Mouse (Mus musculus) C2C12 (cell line): ENCODE data around the gene Phldb1. TPM values are rescaled to one million over a fixed set of nuclear protein-coding genes. Genes with fewer than 3 reads are reported as not detected.

ENCODE experiments used
- H3K27me3 ChIP-seq: one replicate; pipeline ENCODE4 v1.6.1; 2011; ENCODE audit not compliant: control insufficient read depth, insufficient read depth, insufficient read length
- H3K36me3 ChIP-seq: one replicate; pipeline ENCODE4 v1.6.1; 2011; ENCODE audit not compliant: control insufficient read depth, insufficient read depth
- H3K4me3 ChIP-seq: one replicate; pipeline ENCODE4 v1.5.1; 2011; ENCODE audit warnings: mild to moderate bottlenecking, control low read depth; ENCODE audit not compliant: poor library complexity, insufficient read depth, severe bottlenecking
- H3K79me2 ChIP-seq: one replicate; pipeline ENCODE4 v1.6.1; 2011; ENCODE audit not compliant: control insufficient read depth, insufficient read depth
- H3K79me3 ChIP-seq: one replicate; pipeline ENCODE4 v1.6.1; 2011; ENCODE audit warnings: low read depth, control low read depth
- H3ac ChIP-seq: one replicate; pipeline ENCODE3; 2011; ENCODE audit warnings: low read depth; ENCODE audit not compliant: control insufficient read depth, insufficient read length
- CEBPB ChIP-seq: IDR thresholded peaks from one replicate; pipeline ENCODE4 v1.6.1; 2011; ENCODE audit warnings: low read depth, mild to moderate bottlenecking, control low read depth, moderate library complexity
- CTCF ChIP-seq: IDR thresholded peaks from one replicate; pipeline ENCODE4 v1.5.1; 2011; ENCODE audit not compliant: control insufficient read depth, insufficient read depth, insufficient read length
- FOSL1 ChIP-seq: IDR thresholded peaks from one replicate; pipeline ENCODE4 v1.8.0; 2011; ENCODE audit warnings: mild to moderate bottlenecking, low read length; ENCODE audit not compliant: poor library complexity, insufficient read depth, severe bottlenecking
- MAX ChIP-seq: IDR thresholded peaks from one replicate; pipeline ENCODE4 v1.6.1; 2011; ENCODE audit warnings: mild to moderate bottlenecking, control low read depth
- MYOD1 ChIP-seq: IDR thresholded peaks from one replicate; pipeline ENCODE4 v1.6.1; 2011; ENCODE audit warnings: low read depth; ENCODE audit not compliant: control insufficient read depth, insufficient read length
- MYOG ChIP-seq: IDR thresholded peaks from one replicate; pipeline ENCODE4 v1.6.1; 2011; ENCODE audit not compliant: control insufficient read depth, insufficient read length; ENCODE audit errors: extremely low read depth
- USF1 ChIP-seq: IDR thresholded peaks from one replicate; pipeline ENCODE4 v1.6.1; 2011; ENCODE audit warnings: low read depth, mild to moderate bottlenecking, control low read depth, moderate library complexity
- polyA plus RNA-seq: library from polyadenylated mRNA; unstranded; fragments of >200 nt; fragmentation: generic; extraction: Trizol; gene quantifications from one replicate; pipeline ENCODE4 v1.2.1, GENCODE M21; 2012; ENCODE audit warnings: missing spikeins

The Phldb1 gene
- polyA plus RNA-seq, 1 experiment = 96.8 TPM

- H3K27me3 ChIP-seq = no peaks in the 10 kb centered on the region
- no peak overlapping the region for H3K4me3 ChIP-seq
- H3ac ChIP-seq = no peak overlapping the region
- TF ChIP-seq MYOG = no peak
- TF ChIP-seq MAX = no peak
- TF ChIP-seq FOSL1 = no peak
- peak; percentile 54 for TF ChIP-seq CTCF
- TF ChIP-seq MYOD1 = no peak
- H3K79me2 ChIP-seq = no peaks in the 10 kb centered on the region
- no peaks in the 10 kb centered on the region for H3K79me3 ChIP-seq
- no peaks in the 10 kb centered on the region for H3K36me3 ChIP-seq
Measured at GRCm38 (mm10) chr9:44655098-44656066, 79.6 kb downstream of the Phldb1 start.

DNA sequence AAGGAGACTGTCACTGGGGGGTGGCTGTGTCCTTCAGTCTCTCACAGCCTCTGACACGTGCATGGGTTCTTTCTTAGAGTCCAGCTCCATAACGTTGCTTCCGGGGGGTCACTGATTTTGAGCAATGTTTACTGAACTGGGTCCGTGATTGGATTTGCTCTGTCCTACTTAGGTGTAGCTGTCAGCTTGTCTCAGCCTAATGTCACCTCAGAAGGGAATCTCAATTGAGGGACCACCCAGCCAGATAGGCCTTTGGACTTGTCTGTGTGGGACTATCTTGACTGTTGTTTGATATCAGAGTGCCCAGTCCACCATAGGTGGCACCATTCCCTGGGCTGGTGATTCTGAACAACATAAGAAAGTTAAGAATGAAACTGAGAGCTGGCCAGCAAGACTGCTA lies 81.1 kb downstream of the Phldb1 start:
- Histone ChIP-seq H3K36me3 (no peaks in the 10 kb centered on the region), H3K79me2 (no peaks in the 10 kb centered on the region), H3K79me3 (no peaks in the 10 kb centered on the region), H3K27me3 (no peaks in the 10 kb centered on the region), H3ac (no peak overlapping the region), H3K4me3 (no peak overlapping the region)
- TF ChIP-seq FOSL1 (no peak), MAX (no peak), CTCF (no peak), CEBPB (no peak), MYOD1 (no peak), MYOG (no peak), USF1 (no peak)

- Histone ChIP-seq H3K27me3 (no peaks in the 10 kb centered on the region), H3ac (no peak overlapping the region), H3K36me3 (no peaks in the 10 kb centered on the region), H3K4me3 (no peak overlapping the region), H3K79me3 (no peaks in the 10 kb centered on the region), H3K79me2 (no peaks in the 10 kb centered on the region)
- TF ChIP-seq MAX (no peak), MYOG (no peak), CTCF (peak; percentile 91), MYOD1 (no peak), CEBPB (no peak), FOSL1 (no peak), USF1 (no peak)
Measured at GRCm38 (mm10) chr9:44652027-44652426, 83.0 kb downstream of the Phldb1 start.

- no peaks in the 10 kb centered on the region for H3K79me2 ChIP-seq
- H3K79me3 ChIP-seq = no peaks in the 10 kb centered on the region
- H3K4me3 ChIP-seq = no peak overlapping the region
- no peaks in the 10 kb centered on the region for H3K36me3 ChIP-seq
- no peaks in the 10 kb centered on the region for H3K27me3 ChIP-seq
- TF ChIP-seq CEBPB (no peak), MAX (no peak), USF1 (no peak), MYOG (no peak)
- no peak overlapping the region for H3ac ChIP-seq
Measured at GRCm38 (mm10) chr9:44648881-44649281, 86.1 kb downstream of the Phldb1 start.

- H3K27me3 ChIP-seq = no peaks in the 10 kb centered on the region
- no peaks in the 10 kb centered on the region for H3K79me3 ChIP-seq
- no peaks in the 10 kb centered on the region for H3K36me3 ChIP-seq
- H3K4me3 ChIP-seq = no peak overlapping the region
- TF ChIP-seq MYOD1 (no peak), CTCF (no peak), CEBPB (no peak), MYOG (no peak), FOSL1 (no peak), USF1 (no peak), MAX (no peak)
- H3K79me2 ChIP-seq = no peaks in the 10 kb centered on the region
- no peak overlapping the region for H3ac ChIP-seq
Measured at GRCm38 (mm10) chr9:44647656-44648055, 87.3 kb downstream of the Phldb1 start.

DNA sequence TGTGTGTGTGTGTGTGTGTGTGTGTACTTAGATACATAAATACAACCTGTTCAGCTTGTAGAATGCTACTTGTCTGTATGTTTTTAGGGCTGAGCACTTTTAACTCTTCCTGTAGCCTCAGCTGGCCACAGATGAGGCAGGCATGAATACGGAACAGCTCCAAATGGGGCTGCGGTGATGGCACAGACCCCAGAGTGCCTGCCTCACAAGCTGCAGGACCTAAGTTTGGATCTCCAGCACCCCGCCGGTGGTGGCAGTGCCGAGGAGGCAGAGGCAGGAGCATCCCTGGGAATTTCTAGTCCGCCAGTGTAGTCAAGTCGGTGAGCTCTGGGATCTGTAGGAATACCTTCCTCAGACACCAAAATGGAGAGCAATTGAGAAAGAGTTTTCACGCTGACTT lies 88.0 kb downstream of the Phldb1 start:
- TF ChIP-seq CEBPB (no peak), CTCF (no peak), USF1 (no peak), FOSL1 (no peak), MAX (no peak), MYOD1 (no peak), MYOG (no peak)
- H3ac ChIP-seq = no peak overlapping the region
- H3K4me3 ChIP-seq = no peak overlapping the region
- no peaks in the 10 kb centered on the region for H3K79me3 ChIP-seq
- no peaks in the 10 kb centered on the region for H3K79me2 ChIP-seq
- no peaks in the 10 kb centered on the region for H3K27me3 ChIP-seq
- no peaks in the 10 kb centered on the region for H3K36me3 ChIP-seq
